Mouse (Mus musculus) lung, adult 2 months (tissue): Measurements from ENCODE around the gene Icmt.

Experiments used
- CTCF ChIP-seq: fragments of 200-500 bp; IDR thresholded peaks from 2 replicates; pipeline ENCODE4 v1.5.1; 2011; ENCODE audit warnings: mild to moderate bottlenecking, low read length, control low read depth; ENCODE audit not compliant: insufficient read depth
- POLR2A ChIP-seq: fragments of 200-500 bp; IDR thresholded peaks from 2 replicates; pipeline ENCODE4 v1.6.1; 2011; ENCODE audit warnings: low read depth, mild to moderate bottlenecking, control low read depth, low read length, borderline replicate concordance; ENCODE audit errors: extremely low read depth

DNA sequence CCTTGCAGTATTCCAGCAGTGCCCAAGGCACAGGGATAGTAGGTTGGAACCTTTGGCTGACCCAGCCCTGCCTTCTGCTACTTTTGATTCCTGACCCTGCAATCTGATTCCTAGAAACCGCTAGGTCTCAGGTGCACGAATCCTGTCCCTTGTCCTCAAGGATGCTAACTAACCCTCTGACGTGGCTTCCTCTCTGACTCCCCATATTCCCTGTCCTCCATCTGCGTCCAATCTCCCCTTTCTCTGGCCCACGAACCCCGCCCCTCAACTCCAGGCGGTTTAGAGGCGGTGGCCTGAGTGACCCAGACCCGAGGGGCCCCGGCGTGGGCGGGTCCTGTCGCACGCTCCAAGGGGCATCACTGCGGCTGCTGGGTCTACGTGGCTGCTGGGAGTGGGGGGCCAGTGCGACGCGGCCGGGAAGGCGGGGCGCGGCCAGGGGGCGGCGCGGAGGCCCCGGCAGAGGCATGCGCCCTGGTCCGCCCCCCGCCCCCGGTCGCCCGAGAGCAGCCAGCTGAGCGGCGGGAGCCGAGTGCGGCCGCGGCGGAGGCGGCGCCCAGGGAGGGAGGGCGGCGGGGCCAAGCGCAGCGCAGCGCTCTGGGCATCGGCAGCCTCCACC lies 23.3 kb upstream of the Icmt start, which contains the start of gene Gpr153:
- TF ChIP-seq CTCF = no peak
- TF ChIP-seq POLR2A = no peak
